Mouse (Mus musculus): ENCODE data around the gene Lgals7.

DNA sequence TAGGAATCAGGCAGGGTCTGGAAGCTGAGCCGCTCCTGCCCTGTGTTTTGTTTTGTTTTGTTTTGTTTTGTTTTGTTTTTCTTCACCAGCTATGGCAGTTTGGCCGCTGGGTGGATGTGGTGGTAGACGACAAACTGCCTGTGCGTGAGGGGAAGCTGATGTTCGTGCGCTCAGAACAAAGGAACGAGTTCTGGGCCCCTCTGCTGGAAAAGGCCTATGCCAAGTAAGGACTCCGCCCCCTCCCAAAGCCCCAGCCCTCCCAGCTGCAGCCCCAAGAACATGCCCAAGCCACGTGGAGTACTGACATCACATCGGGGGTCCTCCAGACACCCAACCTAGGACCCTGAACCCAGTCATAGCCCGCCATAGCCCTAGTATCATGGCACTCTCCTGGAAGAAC is 19.4 kb downstream of the Lgals7 start:
- TF ChIP-seq ZC3H11A (IDR thresholded peaks at IDR 0.05; ENCODE audit: borderline replicate concordance, low read depth, low read length): no peak
- no peak for TF ChIP-seq HCFC1 (IDR thresholded peaks at IDR 0.05; ENCODE audit: borderline replicate concordance, insufficient read depth, low read length)
- TF ChIP-seq MAFK (IDR thresholded peaks at IDR 0.05; ENCODE audit: insufficient read depth, low read depth, low read length): no peak

Data from ES-E14 (cell line).